Mouse (Mus musculus): ENCODE measurements around the gene Adamts4.

- TF ChIP-seq MAX (IDR thresholded peaks at IDR 0.05) (no peak), CTCF (IDR thresholded peaks at IDR 0.05; ENCODE audit: control insufficient read depth, insufficient read depth, insufficient read length) (no peak), USF1 (IDR thresholded peaks at IDR 0.05; ENCODE audit: low read depth) (no peak), FOSL1 (IDR thresholded peaks at IDR 0.05; ENCODE audit: insufficient read depth, low read length, poor library complexity, severe bottlenecking) (no peak), MYOD1 (IDR thresholded peaks at IDR 0.05; ENCODE audit: control insufficient read depth, insufficient read length, low read depth) (no peak), MYOG (IDR thresholded peaks at IDR 0.05; ENCODE audit: control insufficient read depth, extremely low read depth, insufficient read length) (no peak)
Observed at GRCm38 (mm10) chr1:171221281-171222193, 28.7 kb upstream of the Adamts4 start.

All from C2C12 (cell line).